Mouse (Mus musculus): ENCODE measurements around the gene Mau2.

- TF ChIP-seq USF1 (IDR thresholded peaks at IDR 0.05; ENCODE audit: low read depth, low read length), result no peak
- no peak for TF ChIP-seq POLR2A (IDR thresholded peaks at IDR 0.05; ENCODE audit: low read depth, low read length)
- TF ChIP-seq UBTF (IDR thresholded peaks at IDR 0.05; ENCODE audit: low read depth, low read length), result no peak
- no peak for TF ChIP-seq ZC3H11A (IDR thresholded peaks at IDR 0.05; ENCODE audit: low read depth, low read length)
- TF ChIP-seq EP300 (IDR thresholded peaks at IDR 0.05; ENCODE audit: low read length), result no peak
- TF ChIP-seq TCF12 (IDR thresholded peaks at IDR 0.05; ENCODE audit: low read depth, low read length), result no peak
- TF ChIP-seq CTCF (conservative IDR thresholded peaks at IDR 0.05 in 1 of 2, IDR thresholded peaks at IDR 0.05 in 1 of 2; ENCODE audit: low read depth in 2 of 2, low read length in 2 of 2), result no peak
- no peak for TF ChIP-seq E2F4 (IDR thresholded peaks at IDR 0.05; ENCODE audit: insufficient replicate concordance, low read depth, low read length)
- TF ChIP-seq JUN (IDR thresholded peaks at IDR 0.05; ENCODE audit: insufficient read depth, low read depth, low read length), result no peak
- no peak for TF ChIP-seq ETS1 (conservative IDR thresholded peaks at IDR 0.05; ENCODE audit: low read depth, low read length)
- no peak for TF ChIP-seq ZNF384 (IDR thresholded peaks at IDR 0.05; ENCODE audit: low read depth, low read length)
Measured at GRCm38 (mm10) chr8:70089296-70089960, 46.9 kb upstream of the Mau2 start.

Data from CH12.LX (cell line).